Mouse (Mus musculus) heart, embryonic 11.5 days (tissue): ENCODE results near the gene Calhm2. TPM values are rescaled to one million over a fixed set of nuclear protein-coding genes. Genes with fewer than 3 reads are reported as not detected.

ENCODE experiments used
- ATAC-seq: fragments of 200-750 bp; cut with Nextera tagmentation; replicated peaks from 2 replicates; pipeline ENCODE4 v1.8.0; 2017; ENCODE audit warnings: moderate library complexity; ENCODE audit not compliant: insufficient number of reproducible peaks, low FRiP score, low TSS enrichment
- H3K27ac ChIP-seq: fragments of 300-500 bp; sonication (generic); 2 replicates; pipeline ENCODE4 v1.5.1; 2014; ENCODE audit warnings: mild to moderate bottlenecking, low read depth, low read length
- H3K27me3 ChIP-seq: fragments of 300-500 bp; sonication (generic); 2 replicates; pipeline ENCODE4 v1.6.1; 2014; ENCODE audit warnings: mild to moderate bottlenecking, low read length, mixed read lengths; ENCODE audit not compliant: control insufficient read depth, insufficient read depth
- H3K36me3 ChIP-seq: fragments of 300-500 bp; sonication (generic); 2 replicates; pipeline ENCODE4 v1.6.1; 2014; ENCODE audit warnings: mild to moderate bottlenecking, low read length, moderate library complexity, mixed read lengths; ENCODE audit not compliant: control insufficient read depth, insufficient read depth
- H3K4me1 ChIP-seq: fragments of 300-500 bp; sonication (generic); 2 replicates; pipeline ENCODE4 v1.6.1; 2014; ENCODE audit warnings: low read length; ENCODE audit not compliant: control insufficient read depth, insufficient read depth
- H3K4me2 ChIP-seq: fragments of 300-500 bp; sonication (generic); 2 replicates; pipeline ENCODE4 v1.6.1; 2014; ENCODE audit warnings: mild to moderate bottlenecking, moderate library complexity
- H3K4me3 ChIP-seq: fragments of 300-500 bp; sonication (generic); 2 replicates; pipeline ENCODE4 v1.5.1; 2014; ENCODE audit warnings: low read depth, low read length
- H3K9ac ChIP-seq: fragments of 300-500 bp; sonication (generic); 2 replicates; pipeline ENCODE4 v1.6.1; 2014; ENCODE audit warnings: mild to moderate bottlenecking, low read depth, low read length, moderate library complexity
- H3K9me3 ChIP-seq: fragments of 300-500 bp; sonication (generic); replicated peaks from 2 replicates; pipeline ENCODE4 v1.6.1; 2016; ENCODE audit warnings: low read length; ENCODE audit not compliant: control insufficient read depth
- WGBS: fragments of 180-500 bp; shearing (Covaris S2); extraction: QIAGEN DNeasy Blood & Tissue Kit; methylation state at CpG from one replicate; pipeline ENCODE4 v1.1.7; 2014; ENCODE audit not compliant: insufficient replicate concordance; 5-methylcytosine and 5-hydroxymethylcytosine counted together
- polyA plus RNA-seq: library from polyadenylated mRNA; unstranded; fragments of >200 nt; fragmentation: Nextera tagmentation; extraction: Ambion mirVana; gene quantifications from 2 replicates; pipeline ENCODE4 v1.2.1, GENCODE M21; 2014

The Calhm2 gene
- polyA plus RNA-seq, 1 experiment from 2014 or later, result 1.4 TPM

GRCm38 (mm10) chr19:47161669-47162068, 23.6 kb upstream of the Calhm2 start:
- Histone ChIP-seq H3K36me3 (no peaks in the 10 kb centered on the region), H3K9ac (no peak overlapping the region), H3K4me3 (no peak overlapping the region), H3K4me2 (no peak overlapping the region), H3K9me3 (no peaks in the 10 kb centered on the region), H3K27ac (no peak overlapping the region), H3K4me1 (no peaks in the 10 kb centered on the region), H3K27me3 (no peaks in the 10 kb centered on the region)
- ATAC-seq, result no peak
- 61% methylated on average over 4 of the region's 4 CpGs for WGBS

GRCm38 (mm10) chr19:47157664-47158063, 19.6 kb upstream of the Calhm2 start, which contains the start of gene Calhm3:
Gene Calhm3 (minus strand): TSS chr19:47157764.
- H3K4me1 ChIP-seq, result no peaks in the 10 kb centered on the region
- no peak within 1 kb of the TSS for H3K9ac ChIP-seq
- no peak for ATAC-seq
- H3K27ac ChIP-seq, result no peak within 1 kb of the TSS
- H3K4me2 ChIP-seq, result no peak within 1 kb of the TSS
- H3K36me3 ChIP-seq, result no peaks in the 10 kb centered on the region
- no peaks in the 10 kb centered on the region for H3K27me3 ChIP-seq
- H3K9me3 ChIP-seq, result no peaks in the 10 kb centered on the region
- 71% methylated on average over 11 of the region's 11 CpGs for WGBS
- H3K4me3 ChIP-seq, result no peak within 1 kb of the TSS

- Histone ChIP-seq H3K4me3 (no peak overlapping the region), H3K4me2 (no peak overlapping the region), H3K4me1 (0 out of 2 replicates have a peak, but pooled peaks cover 3% of the 10 kb centered on the region), H3K9me3 (no peaks in the 10 kb centered on the region), H3K9ac (no peak overlapping the region), H3K27me3 (peaks cover 3% of the 10 kb centered on the region), H3K27ac (no peak overlapping the region), H3K36me3 (no peaks in the 10 kb centered on the region)
- ATAC-seq, result no peak
- 80% methylated on average over 7 of the region's 7 CpGs for WGBS
Measured at GRCm38 (mm10) chr19:47153767-47154166, 15.7 kb upstream of the Calhm2 start.

- H3K27ac ChIP-seq, result no peak overlapping the region
- peaks cover 3% of the 10 kb centered on the region for H3K27me3 ChIP-seq
- no peak overlapping the region for H3K9ac ChIP-seq
- WGBS, result 58% methylated on average over 12 of the region's 12 CpGs
- H3K36me3 ChIP-seq, result no peaks in the 10 kb centered on the region
- peak overlapping the region; percentile 62 for H3K4me2 ChIP-seq
- 0 out of 2 replicates have a peak, but pooled peaks cover 3% of the 10 kb centered on the region for H3K4me1 ChIP-seq
- no peak for ATAC-seq
- peak overlapping the region; percentile 32; the same call in 1 of the 2 replicates for H3K4me3 ChIP-seq
- no peaks in the 10 kb centered on the region for H3K9me3 ChIP-seq
Measured at GRCm38 (mm10) chr19:47152062-47152369, 13.9 kb upstream of the Calhm2 start.

GRCm38 (mm10) chr19:47151332-47152061, 13.4 kb upstream of the Calhm2 start:
- no peaks in the 10 kb centered on the region for H3K9me3 ChIP-seq
- H3K36me3 ChIP-seq, result no peaks in the 10 kb centered on the region
- no peak overlapping the region for H3K27ac ChIP-seq
- peaks cover 3% of the 10 kb centered on the region for H3K27me3 ChIP-seq
- H3K4me1 ChIP-seq, result 0 out of 2 replicates have a peak, but pooled peaks cover 3% of the 10 kb centered on the region
- peak overlapping the region; percentile 32 for H3K4me3 ChIP-seq
- H3K4me2 ChIP-seq, result peak overlapping the region; percentile 62
- no peak for ATAC-seq
- 21% methylated on average over 32 of the region's 32 CpGs for WGBS
- peak overlapping the region; percentile 30; the same call in 1 of the 2 replicates for H3K9ac ChIP-seq

- Histone ChIP-seq H3K27me3 (peaks cover 3% of the 10 kb centered on the region), H3K4me1 (0 out of 2 replicates have a peak, but pooled peaks cover 3% of the 10 kb centered on the region), H3K4me3 (no peak overlapping the region), H3K27ac (no peak overlapping the region), H3K9me3 (no peaks in the 10 kb centered on the region), H3K4me2 (no peak overlapping the region), H3K36me3 (no peaks in the 10 kb centered on the region), H3K9ac (no peak overlapping the region)
- 45% methylated on average over 4 of the region's 4 CpGs for WGBS
- ATAC-seq, result no peak
Measured at GRCm38 (mm10) chr19:47149854-47150253, 11.8 kb upstream of the Calhm2 start.

- WGBS, result 77% methylated on average over 5 of the region's 5 CpGs
- H3K36me3 ChIP-seq, result no peaks in the 10 kb centered on the region
- no peak for ATAC-seq
- H3K4me1 ChIP-seq, result 0 out of 2 replicates have a peak, but pooled peaks cover 3% of the 10 kb centered on the region
- no peak overlapping the region for H3K9ac ChIP-seq
- H3K27ac ChIP-seq, result no peak overlapping the region
- no peak overlapping the region for H3K4me3 ChIP-seq
- H3K9me3 ChIP-seq, result no peaks in the 10 kb centered on the region
- H3K4me2 ChIP-seq, result no peak overlapping the region
- H3K27me3 ChIP-seq, result peaks cover 3% of the 10 kb centered on the region
Measured at GRCm38 (mm10) chr19:47148267-47148847, 10.3 kb upstream of the Calhm2 start.

GRCm38 (mm10) chr19:47144154-47144553, 6.1 kb upstream of the Calhm2 start, which contains the start of gene Calhm1:
Gene Calhm1 (minus strand): TSS chr19:47144254.
- no peaks in the 10 kb centered on the region for H3K4me1 ChIP-seq
- no peak within 1 kb of the TSS for H3K4me3 ChIP-seq
- 92% methylated on average over 6 of the region's 6 CpGs for WGBS
- H3K9ac ChIP-seq, result no peak within 1 kb of the TSS
- no peaks in the 10 kb centered on the region for H3K36me3 ChIP-seq
- H3K27me3 ChIP-seq, result peaks cover 5% of the 10 kb centered on the region
- H3K9me3 ChIP-seq, result no peaks in the 10 kb centered on the region
- ATAC-seq, result no peak
- no peak within 1 kb of the TSS for H3K27ac ChIP-seq
- H3K4me2 ChIP-seq, result no peak within 1 kb of the TSS
